Mouse (Mus musculus) liver, embryonic 14.5 days (tissue): Measurements from ENCODE around the gene Acvr1b.

Experiments
- CTCF ChIP-seq: IDR thresholded peaks from 2 replicates; pipeline ENCODE4 v1.5.1; 2016; ENCODE audit warnings: antibody characterized with exemption, low read depth, control low read depth
- EP300 ChIP-seq: IDR thresholded peaks from 2 replicates; pipeline ENCODE4 v1.6.1; 2016; ENCODE audit warnings: antibody characterized with exemption, low read depth

- TF ChIP-seq CTCF = no peak
- no peak for TF ChIP-seq EP300
These were observed 46.9 kb upstream of the Acvr1b start for GRCm38 (mm10) chr15:101126876-101127544.
